Mouse (Mus musculus): Measurements from ENCODE around the gene E4f1.
A peak's percentile ranks its signal among the peaks of the same experiment; 100 is the strongest.

Gene E4f1

DNA sequence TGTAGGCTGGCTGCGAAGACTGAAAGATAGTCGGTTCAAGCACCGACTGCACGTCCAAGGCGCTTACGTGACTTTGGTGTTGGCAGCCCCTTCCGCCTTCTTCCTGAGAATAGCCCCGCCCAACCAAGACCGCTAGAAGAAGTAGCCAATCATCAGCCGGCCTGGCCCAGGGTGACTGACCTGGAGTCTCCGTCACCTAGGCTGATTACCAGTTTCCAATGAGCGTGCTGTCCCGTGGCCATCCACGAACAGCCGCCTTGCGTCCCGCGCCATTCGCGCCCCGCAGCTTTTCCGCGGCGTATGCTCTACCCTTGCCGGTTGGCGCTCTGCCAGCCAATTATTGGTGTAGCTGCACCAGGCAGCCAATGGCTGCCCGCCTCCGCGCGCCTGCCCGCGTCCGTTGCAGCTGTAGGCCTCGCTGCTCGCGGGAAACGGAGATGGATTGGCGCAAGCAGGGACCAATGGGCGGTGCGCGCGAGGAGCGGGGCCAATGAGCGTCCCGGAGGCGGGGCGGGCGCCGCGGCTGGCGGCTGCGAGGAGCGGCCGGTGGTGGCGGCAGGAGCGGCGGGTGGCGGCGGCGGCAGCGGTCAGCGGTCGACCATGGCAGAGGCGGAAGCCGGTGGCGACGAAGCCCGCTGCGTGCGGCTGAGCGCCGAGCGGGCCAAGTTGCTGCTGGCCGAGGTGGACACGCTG, at the start of gene E4f1, which contains the start of gene Pgp:
Gene E4f1 (minus strand): TSS at position 404 of the 693 bp plus-strand sequence.
Gene Pgp (plus strand): TSS at position 483 of the 693 bp plus-strand sequence.
- DNase-seq (ENCODE audit: low spot score in 2 of 2) = peak; percentile 99

DNA sequence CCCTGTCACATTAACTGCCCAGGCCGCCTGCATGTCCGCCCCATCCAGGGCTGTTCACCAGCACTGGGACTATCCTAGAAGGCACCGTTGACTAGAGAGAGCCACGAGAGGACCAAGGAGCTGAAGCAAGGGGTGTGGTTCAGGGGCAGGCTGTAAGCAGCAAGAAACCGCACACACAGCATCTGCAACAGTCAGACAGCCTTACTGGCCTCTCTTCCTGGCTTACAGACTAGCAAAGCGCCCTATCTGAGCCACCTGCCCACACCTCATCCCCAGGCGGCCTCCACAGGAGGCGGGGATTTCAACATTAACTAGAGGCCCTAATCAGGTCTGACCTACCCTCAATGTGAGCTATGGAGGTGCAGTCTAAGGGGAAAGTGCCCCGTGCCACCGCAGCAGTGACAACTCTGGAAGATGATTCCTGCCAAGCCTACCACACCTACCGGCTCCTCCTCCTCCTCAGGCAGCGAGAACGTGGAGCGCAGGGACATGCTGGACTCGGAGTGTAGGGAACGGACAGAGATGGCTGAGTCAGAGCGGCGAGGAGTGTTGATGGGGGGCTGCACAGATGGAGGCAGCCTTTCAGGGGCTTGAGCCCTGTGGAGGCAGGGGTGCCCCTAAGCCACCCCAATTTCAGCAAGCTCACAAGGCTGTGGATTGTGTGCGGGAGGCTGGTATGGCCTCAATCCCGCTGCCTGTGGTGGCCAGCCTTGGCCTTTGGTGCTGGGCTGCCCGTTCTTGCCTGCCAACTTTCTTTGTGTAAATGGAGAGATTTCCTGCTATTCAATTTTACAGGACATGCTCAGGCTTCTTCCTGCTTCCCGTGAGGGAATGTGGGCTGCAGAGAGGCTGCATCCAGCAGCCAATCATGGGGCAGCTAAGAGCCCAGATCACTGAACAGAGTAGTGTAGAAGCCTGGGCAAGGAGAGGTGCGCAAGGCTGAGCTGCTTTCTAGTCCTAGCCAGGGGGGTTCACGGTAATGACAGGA, 44.5 kb upstream of the E4f1 start:
- no peak for DNase-seq (ENCODE audit: low spot score in 2 of 2)

- peak; percentile 60 to 67 for DNase-seq (ENCODE audit: low spot score in 2 of 2)
Observed at GRCm38 (mm10) chr17:24513609-24514008, 43.5 kb upstream of the E4f1 start.

GRCm38 (mm10) chr17:24507806-24508460, 37.8 kb upstream of the E4f1 start:
- no peak for DNase-seq (ENCODE audit: low spot score in 2 of 2)

- no peak for DNase-seq (ENCODE audit: low spot score in 2 of 2)
Observed at GRCm38 (mm10) chr17:24507129-24507664, 37.1 kb upstream of the E4f1 start.

DNA sequence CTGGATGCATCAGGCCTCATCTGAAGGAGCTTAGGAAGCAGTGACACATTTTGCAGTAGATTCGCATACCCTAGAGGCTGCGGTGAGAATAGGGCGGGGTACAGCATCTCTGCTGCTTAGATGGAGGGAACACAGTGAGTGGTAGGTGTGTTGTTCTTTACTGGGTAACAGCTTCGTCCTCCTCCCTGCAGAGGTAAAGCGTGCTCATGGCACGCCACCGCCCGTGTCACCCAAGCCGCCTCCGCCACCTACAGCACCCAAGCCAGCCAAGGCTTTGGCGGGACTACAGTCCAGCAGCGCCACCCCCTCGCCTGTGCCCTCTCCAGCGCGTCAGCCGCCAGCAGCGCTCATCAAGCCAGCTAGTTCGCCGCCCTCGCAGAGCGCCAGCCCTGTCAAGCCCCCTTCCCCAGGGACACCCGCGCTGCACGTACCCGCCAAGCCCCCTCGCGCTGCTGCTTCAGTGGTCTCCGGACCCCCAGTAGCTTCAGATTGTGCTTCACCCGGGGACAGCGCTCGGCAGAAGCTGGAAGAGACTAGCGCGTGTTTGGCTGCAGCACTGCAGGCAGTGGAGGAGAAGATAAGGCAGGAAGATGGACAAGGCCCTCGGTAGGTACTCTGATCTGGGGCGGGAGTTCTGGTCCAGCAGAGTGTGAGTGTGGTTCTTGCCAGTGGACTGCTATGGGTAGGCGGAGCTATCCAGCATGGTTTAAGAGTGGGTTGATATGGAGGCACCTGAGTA, 36.4 kb upstream of the E4f1 start:
- peak; percentile 67 to 77 for DNase-seq (ENCODE audit: low spot score in 2 of 2)

DNA sequence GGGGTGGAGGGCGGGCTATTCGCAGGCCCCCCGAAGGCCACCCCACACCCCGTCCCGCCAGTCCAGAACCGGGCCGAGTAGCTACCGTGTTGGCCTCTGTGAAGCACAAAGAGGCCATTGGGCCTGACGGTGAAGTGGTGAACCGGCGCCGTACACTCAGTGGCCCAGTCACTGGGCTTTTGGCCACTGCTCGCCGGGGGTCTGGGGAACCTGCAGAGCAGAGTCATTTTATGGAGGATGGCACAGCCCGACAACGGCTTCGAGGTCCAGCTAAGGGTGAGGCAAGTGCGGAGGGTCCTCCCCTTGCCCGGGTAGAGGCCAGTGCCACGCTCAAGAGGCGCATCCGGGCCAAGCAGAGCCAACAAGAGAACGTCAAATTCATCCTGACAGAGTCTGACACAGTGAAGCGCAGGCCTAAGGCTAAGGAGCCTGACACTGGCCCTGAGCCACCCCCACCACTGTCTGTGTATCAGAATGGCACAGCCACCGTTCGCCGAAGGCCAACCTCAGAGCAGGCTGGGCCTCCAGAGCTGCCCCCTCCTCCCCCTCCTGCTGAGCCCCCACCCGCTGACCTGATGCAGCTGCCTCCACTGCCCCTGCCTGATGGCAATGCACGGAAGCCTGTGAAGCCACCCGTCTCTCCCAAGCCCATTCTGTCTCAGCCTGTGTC, 35.3 kb upstream of the E4f1 start:
- no peak for DNase-seq (ENCODE audit: low spot score in 2 of 2)

- DNase-seq (ENCODE audit: low spot score in 2 of 2) = no peak
Observed at GRCm38 (mm10) chr17:24504085-24504484, 34.0 kb upstream of the E4f1 start.

- DNase-seq (ENCODE audit: low spot score in 2 of 2) = no peak
Observed at GRCm38 (mm10) chr17:24502208-24502607, 32.1 kb upstream of the E4f1 start.

GRCm38 (mm10) chr17:24496026-24496425, 25.9 kb upstream of the E4f1 start:
- no peak for DNase-seq (ENCODE audit: low spot score in 2 of 2)

DNA sequence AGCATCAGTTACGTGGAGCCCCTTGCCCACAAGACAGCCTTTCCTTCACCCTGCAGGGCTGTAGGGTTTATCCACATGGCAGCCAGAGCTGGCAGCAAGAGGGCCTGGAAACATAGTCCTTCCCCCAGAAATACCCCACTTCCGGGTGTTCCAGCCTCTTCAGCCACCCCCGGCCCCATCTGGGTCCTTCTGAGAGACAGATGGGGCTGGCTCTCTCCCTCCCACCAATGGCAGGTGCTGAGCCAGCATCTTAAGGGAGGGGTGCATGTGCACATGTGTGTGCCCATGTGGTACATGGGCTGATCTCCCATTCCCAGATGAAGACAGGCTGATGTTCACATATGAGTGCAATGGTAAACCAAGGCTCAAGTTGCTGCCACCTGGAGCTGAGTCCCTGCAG, 25.3 kb upstream of the E4f1 start:
- peak in 1 of 2 experiments; percentile 76 for DNase-seq (ENCODE audit: low spot score in 2 of 2)

- no peak for DNase-seq (ENCODE audit: low spot score in 2 of 2)
Observed at GRCm38 (mm10) chr17:24494627-24495335, 24.7 kb upstream of the E4f1 start.

DNA sequence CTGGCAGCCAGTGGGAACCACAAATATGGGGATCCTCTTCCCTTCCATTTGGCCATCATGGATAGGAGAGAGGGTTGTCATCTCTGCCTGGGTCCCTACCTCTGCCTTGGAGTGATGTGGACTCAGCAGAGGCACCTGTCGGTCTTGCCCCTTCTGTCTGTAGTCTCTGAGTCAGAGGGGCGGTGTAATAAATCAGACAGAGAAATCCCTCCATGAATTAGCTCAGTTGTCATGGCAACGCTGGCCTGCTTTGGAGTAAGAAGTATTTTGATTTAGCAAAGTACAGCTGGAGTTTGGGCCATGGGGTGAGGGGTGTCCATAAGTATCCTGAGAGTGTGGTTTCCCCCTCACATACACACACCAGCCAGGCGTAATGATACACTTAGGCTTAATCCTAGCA, 20.3 kb upstream of the E4f1 start:
- DNase-seq (ENCODE audit: low spot score in 2 of 2) = no peak

DNA sequence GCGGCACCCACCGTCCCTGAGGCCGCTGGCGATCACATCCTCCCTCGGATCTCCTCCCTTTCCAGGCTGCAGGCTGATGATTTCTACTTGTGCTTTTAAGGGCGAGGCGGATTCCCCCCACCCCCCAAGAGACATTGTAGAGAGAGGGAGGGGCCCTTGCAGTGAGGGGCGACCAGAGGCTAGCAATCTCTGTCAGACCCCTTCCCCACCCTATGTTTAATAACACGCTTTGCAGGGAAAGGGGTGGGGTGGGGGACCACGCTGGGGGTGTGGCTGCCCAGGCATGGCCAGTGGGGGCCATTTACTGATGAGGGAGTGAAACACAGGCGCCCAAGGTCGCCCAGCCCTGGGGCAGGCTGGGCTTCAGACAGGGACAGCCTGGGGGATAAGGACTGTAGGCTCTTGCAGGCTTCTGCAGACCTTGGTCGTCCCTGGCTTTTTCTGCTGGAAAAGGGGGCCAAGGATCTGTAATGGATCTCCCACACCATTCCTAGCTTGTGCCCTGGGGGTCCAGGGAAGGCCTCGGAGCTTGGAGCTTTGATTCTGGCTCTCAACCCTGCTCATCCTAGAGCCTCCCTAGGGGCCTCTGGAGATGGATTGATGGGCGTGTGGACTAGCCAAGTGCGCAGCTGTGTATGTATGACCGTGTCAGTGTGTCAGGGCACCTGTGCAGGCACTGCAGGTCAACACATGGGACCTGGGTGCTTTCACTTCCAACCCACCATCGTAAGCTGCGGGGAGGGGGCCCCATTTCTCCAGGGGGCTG, 19.3 kb upstream of the E4f1 start:
- DNase-seq (ENCODE audit: low spot score in 2 of 2) = no peak

- no peak for DNase-seq (ENCODE audit: low spot score in 2 of 2)
Observed at GRCm38 (mm10) chr17:24488662-24489264, 18.6 kb upstream of the E4f1 start.

- DNase-seq (ENCODE audit: low spot score in 2 of 2) = peak in 1 of 2 experiments; percentile 63
Observed at GRCm38 (mm10) chr17:24488186-24488661, 18.1 kb upstream of the E4f1 start, which contains the start of gene Caskin1. Gene Caskin1, plus strand, starts transcription at chr17:24488601.

DNA sequence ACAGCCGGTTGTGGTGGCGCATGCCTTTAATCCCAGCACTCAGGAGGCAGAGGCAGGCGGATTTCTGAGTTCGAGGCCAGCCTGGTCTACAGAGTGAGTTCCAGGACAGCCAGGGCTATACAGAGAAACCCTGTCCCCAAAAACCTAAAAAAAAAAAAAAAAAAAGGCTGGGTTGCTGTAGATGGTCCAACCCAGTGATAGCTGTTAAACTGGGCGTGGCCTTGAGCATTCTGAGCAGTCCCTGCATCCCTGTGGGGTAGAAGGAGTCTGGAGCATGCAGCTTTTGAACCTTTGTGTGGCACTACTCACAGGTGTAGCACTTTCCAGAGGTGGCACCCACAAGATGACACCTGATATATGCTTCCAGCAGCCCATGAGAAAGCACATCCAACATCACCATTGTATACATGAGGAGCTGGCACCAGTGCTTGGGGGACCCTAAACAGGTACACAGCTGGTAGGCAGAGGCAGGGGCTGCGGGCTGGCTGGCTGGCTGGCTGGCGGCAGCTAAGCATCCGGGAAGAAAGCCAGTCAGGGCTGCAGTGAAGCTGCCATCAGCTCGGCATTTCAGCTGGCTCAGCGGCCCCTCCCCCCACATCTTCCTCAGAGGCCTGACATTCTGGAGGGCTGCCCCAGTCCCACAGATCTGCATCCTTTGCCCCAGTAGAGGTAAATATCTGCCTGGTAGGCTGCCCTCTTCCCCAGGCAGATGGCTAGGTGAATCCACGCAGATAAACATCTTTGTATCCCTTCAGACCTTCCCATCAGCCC, 15.2 kb upstream of the E4f1 start:
- no peak for DNase-seq (ENCODE audit: low spot score in 2 of 2)

GRCm38 (mm10) chr17:24483495-24483894, 13.4 kb upstream of the E4f1 start:
- DNase-seq (ENCODE audit: low spot score in 2 of 2) = no peak

All from right cerebral cortex, postnatal 36 days (tissue).